Mouse (Mus musculus): Measurements from ENCODE around the gene Cep41.

Gene Cep41

DNA sequence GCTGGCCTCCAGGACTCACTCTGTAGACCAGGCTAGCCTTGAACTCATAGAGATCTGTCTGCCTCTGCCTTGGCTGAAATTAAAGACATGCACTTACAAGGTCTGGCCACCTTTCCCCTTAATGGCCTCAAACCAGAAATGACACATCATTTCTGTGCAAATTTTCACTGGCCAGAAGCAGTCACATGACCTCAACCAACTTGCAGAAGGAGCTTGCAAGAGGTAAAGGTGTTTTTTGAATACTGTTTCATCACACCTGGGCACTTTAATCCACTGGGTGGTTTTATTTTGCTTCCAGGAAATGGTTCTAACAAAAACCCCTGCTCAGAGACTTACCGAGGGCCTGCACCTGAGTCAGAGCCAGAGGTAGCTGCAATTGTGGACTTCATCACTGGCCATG, 63.6 kb downstream of the Cep41 start:
- DNase-seq (ENCODE audit: low spot score in 2 of 2), result no peak

DNA sequence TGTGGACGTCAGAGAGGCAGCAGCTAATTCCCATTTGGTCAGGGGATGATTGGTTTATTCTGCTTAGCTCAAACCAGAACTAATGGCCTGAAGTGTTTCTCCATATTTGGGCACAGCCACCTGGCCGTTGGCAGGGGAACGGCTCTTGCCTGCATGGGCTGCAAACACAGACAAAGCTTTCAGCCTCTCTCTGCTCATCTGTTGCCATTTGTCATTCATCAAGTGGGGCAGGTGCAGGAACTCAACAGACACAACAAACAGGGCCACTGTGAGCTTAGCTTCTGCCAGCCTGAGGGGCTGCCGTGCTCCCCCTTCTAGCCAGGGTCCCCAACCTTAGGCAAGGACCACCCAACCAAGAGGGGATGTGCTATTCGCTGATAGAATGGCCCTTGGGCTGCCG, 65.4 kb downstream of the Cep41 start:
- DNase-seq (ENCODE audit: low spot score in 2 of 2), result no peak

DNA sequence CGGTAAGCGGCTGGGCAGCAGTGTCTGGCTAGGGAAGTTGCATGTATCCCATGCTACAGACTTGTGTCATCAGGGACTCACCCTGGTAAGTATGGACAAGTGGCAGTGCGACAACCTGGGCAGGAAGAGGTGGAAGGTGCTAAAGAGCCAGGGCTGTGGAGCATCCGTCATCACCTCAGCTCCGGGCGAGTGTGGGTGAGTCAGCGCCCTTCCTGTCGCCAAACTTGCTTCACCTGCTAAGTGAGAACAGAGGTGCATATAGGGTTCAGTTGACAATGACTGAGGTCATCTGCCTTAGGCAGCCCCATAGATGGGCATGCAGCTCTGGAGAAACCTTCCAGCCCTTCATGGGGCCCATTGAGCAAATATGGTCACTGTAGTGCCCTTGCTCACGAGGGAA, 68.8 kb downstream of the Cep41 start:
- no peak for DNase-seq (ENCODE audit: low spot score in 2 of 2)

DNA sequence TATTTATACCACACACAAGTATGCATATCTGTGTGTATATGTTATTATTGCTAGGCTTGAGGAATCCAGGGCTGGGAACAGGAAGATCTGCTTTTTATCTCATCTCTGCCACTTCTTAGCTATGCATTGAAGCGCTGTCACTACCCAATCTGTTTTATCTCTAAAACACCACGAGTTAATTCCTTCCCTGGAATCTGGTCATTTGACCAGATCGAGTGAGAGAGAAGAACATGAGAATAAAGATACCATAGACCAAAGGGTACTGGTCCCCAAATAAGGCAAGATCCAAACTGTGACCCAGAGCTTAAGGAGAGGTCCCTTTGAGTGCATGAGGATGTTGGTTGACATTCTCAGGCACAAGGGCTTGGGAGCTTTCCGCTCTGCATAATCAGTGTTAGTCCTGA, 71.6 kb downstream of the Cep41 start:
- DNase-seq (ENCODE audit: low spot score in 2 of 2), result no peak

DNA sequence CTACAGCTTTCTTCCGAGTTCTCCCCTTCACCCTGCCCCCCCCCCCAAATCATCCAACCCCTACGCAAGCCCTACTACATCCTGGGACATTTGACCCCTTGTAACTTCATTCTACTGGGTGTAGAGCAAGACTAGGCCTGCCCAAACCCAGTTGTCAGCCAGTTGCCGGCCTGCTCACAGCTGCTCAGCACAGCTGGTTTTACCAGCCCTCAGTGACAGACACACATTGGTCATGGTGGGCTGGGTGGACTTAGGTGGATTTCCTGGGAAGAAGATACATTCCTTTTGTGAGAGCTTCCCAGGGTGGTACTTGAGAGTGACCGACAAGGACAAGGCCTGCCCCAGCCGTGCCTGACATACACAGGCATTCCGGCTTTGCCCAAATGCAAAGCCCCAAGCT, 72.6 kb downstream of the Cep41 start:
- no peak for DNase-seq (ENCODE audit: low spot score in 2 of 2)

DNA sequence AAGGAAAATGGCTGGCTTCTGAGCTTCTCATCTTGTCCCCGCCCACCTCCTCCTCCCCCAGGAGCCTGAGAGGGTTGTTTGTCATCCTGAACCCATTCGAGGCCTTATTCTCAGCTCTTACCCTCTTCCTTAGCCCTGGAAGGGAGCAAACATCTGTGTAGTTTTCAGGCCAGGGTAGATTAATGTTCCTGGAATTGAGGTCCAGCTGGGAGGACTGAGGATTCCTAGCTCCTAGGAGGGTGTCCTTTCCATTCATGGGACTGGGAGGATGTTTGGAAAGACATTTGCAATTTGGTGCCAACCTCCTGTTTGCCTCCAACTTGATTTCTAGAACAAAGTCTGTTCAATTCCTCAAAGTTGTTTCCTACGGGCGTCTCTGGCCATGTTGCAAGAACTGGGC, 73.0 kb downstream of the Cep41 start:
- no peak for DNase-seq (ENCODE audit: low spot score in 2 of 2)

DNA sequence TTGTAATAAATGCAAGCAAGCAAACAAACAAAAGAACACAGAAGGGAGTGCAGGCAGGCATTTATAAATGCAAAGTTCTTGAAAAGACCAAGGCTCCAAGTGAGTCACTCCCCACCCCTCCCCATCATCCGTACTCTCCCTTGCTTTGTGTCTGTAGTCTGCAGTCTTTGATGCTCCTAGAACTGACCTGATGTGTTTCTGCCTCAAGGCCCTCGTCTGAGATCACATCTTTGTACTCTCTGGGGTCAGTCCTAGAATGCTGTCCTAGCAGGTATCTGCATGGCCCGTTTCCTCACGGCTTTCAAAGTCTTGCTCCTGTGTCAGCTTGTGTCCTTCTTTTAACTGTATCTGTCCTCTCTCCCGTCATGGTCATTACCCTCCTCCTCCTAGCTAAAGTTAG, 73.9 kb downstream of the Cep41 start:
- no peak for DNase-seq (ENCODE audit: low spot score in 2 of 2)

DNA sequence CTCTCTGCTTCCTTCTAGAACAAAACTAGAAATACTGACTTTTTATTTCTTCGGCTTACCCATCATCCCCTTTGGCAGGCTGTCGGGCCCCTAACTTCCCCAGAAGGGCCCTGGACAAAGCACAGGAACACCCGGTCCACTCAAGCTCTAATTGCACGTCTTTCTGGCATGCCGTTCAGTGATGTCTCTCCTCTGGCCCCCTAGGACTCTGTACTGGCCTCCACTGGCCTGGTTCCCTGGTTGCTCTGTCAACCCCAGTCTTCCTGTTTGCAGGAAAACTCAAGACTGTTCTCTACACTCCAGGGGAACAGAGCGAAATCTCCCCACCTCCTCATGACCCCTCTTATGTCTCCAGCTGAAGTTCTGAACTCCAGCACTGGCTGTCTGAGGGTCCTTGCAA, 74.8 kb downstream of the Cep41 start:
- no peak for DNase-seq (ENCODE audit: low spot score in 2 of 2)

DNA sequence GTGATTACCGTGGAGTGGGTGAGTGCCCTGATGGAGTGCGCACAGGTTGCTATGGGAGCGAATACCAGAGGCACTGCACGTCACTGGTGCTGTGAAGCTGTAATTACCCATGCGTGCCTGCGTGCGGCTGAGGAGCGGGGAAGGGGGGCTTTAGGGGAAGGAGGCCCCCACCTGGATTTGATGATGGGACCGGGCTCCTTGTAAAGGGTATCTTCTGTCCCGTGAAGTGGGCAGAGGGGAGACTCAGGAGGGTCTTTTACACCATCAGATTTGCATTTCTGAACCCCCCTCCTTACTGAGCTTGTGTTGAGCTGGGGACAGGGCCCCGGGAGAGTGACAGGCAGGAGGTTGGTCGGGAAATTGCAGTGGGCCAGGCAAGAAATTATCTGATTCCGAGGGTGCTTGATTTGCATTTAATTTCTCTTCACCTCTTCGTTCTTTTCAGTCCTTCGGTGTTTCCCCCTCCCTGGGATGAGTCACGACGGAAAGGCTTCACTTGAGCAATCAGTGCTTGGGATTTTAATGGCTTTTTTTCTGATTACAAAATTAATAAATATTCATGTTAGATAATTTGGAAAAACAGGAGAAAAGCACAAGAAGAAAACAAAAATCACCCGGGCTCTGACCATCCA, 75.5 kb downstream of the Cep41 start:
- DNase-seq (ENCODE audit: low spot score in 2 of 2), result no peak

DNA sequence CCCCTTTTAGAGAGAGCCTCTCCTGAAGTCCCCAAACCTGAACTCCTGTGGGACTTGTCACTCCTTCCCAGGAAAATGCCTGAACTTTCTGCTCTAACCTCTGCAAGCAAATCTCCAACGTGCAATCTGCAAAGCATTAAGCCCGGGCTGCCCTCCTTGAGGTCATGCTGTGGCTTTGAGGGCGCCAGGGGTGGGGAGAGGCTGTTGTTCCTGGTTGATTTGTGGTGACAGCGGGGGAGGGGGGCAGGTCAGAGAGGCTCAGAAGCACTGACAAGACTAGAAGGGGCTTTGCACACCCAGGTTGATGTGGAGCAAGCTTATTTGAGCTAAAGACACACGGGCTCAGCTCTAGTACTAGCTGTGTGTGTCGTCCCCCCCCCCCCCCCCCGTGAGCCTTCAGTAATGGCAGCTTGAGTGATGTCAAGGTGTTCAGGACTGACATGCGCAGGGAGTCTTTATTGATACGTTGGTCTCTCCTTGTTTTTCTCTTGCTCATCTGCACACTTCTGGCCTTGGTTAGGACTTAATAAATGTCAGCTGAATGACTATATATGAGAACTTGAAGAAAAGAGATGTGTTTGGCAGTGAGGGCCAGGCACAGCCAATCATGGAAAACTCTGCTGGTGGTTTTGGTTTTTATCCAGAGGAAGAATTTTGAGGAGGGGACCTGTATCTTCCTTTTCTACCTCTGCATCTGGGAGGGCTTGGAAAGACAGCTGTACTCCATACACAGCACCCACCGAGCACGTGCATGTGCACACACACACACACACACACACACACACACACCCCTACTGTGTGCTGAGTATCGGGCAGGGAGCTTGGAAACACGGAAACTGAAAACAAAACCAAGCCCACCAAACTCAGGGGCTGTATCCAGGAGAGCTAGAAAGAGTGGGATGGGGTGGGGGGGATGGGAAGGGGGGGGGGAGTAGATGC, 76.3 kb downstream of the Cep41 start:
- no peak for DNase-seq (ENCODE audit: low spot score in 2 of 2)

DNA sequence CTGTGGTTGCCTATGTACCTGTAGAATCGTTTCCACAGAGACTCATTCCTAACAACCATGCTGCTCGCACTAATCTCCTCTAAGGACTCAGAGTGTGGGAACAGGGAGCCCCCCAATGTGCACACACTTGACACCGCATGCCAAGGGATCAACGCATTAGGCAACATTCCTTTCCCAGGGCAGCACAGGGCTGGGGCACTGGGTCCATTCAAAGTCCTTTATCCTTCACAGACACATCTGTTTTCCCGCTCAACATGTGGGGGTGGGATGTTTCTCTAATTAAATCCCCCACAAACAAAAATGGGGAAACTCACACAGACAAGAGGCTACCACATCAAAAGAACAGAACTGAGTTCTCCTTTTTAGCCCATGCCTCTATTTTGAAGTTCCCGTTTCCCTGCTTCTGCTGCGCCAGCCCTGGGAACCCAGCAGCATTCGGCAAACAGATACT, 77.0 kb downstream of the Cep41 start:
- no peak for DNase-seq (ENCODE audit: low spot score in 2 of 2)

DNA sequence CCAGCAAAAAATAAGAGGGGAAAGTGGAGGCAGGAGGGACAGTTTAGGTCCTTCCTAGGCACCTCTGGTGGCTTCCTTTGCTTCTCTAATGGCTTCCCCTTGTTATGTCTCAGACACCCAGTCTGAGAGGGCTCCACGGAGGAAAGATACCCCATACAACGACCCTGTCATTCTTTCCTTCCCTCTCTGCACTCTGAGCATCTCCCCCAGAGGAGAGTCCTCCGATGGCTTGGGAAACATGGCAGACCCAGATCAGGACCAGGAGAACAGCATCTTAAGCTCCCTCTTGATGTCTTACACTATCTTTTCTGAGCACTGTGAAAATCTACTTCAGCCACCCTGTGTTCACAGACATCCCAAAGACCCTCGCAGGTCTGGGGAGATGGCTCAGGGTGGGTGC, 77.8 kb downstream of the Cep41 start:
- no peak for DNase-seq (ENCODE audit: low spot score in 2 of 2)

DNA sequence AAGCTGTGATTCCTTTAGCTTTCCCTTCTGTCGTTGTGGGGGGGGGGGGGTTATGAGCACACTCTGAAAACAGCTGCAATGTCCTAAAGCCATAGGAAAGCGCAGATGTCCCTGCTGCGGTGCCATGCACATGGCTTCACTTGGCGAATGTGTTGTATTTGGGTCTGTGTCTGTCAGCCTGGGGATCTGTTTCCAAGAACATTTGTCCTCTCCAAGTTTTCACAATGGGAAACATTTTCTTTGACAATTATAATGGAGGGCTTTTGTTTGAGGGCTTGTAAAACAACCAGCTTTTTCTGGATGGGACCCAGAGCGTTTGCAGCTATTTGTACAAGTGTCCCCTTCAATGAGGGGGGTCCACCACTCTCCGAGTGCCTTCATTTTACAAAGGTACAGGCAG, 79.3 kb downstream of the Cep41 start:
- no peak for DNase-seq (ENCODE audit: low spot score in 2 of 2)

DNA sequence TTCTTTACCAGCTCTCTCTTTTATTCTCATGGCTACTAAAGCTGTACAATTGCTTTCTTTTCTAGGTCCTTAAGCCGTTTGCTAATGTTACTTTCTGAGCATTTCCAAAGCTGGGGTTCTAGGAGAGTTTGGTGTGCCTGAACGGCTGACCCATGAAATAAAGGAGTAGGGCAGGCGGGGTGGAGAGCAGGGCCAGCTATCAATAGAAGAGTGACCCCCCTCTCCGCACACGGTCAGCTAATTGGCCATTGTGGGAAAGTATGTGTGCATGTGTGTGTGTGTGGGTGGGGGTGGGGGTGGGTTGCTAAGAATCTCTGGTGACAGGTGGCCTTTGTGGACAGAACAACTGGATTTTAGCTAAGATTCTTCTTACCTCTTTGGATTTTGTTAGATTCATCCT, 82.3 kb downstream of the Cep41 start:
- DNase-seq (ENCODE audit: low spot score in 2 of 2), result no peak

DNA sequence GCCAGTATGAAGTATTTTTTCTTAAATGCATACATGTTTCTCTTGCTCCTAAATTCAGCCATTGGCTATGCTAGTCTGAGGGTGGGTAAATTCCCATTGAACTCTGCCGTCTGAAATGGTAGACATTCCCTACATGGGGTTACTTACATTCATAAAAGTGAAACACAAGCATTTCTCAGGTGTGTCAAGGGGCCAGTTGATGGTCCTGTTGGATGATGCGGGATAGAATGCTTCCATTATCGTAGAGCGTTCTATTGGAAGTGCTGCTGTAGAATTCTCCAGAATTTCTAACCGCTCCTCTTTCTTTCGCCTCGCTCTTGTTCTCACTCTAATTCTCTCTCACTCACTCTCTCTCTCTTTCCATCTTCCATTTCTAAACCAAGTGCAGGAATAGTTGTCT, 82.8 kb downstream of the Cep41 start, which contains the start of gene Cpa5:
Cpa5 (plus strand) TSS at position 301 of the 400 bp plus-strand sequence.
- DNase-seq (ENCODE audit: low spot score in 2 of 2), result no peak

DNA sequence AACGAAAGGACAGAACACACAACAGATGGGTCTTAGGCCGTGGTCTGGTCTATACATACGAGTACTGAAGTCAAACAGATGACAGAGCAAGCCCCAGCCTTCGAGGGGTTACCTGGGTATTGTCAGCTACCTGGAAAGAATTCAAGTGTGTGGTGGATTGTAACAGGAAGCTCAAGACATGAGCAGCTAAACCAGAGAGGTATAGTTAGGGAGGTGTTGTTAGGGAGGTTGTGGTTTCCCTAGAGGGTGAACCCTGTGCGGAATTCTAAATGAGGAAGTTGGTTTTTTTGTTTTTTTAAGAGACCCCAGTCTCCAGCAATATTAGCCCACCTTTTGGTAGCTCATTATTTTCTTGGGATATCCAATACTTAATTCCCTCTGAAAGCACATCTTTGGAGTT, 87.9 kb downstream of the Cep41 start:
- no peak for DNase-seq (ENCODE audit: low spot score in 2 of 2)

DNA sequence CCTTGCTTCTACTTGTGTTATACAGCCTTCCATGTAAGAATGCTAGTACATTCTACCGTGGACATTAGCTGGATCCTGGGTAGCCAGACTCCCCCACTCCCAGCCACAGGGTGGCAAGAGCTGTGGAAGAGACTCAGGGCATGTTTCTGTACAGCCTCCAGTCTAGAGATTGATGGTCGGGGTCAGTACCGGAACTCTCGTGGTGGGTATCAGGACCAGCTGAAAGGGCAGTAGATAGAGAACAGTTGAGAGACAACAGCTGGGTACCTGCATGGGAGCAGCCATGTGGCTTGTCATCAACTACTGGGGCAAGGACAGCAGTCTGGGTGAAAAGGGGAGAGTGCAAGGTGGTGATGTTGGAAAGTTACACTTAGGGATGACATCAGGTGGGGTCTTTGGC, 88.4 kb downstream of the Cep41 start:
- DNase-seq (ENCODE audit: low spot score in 2 of 2), result no peak

DNA sequence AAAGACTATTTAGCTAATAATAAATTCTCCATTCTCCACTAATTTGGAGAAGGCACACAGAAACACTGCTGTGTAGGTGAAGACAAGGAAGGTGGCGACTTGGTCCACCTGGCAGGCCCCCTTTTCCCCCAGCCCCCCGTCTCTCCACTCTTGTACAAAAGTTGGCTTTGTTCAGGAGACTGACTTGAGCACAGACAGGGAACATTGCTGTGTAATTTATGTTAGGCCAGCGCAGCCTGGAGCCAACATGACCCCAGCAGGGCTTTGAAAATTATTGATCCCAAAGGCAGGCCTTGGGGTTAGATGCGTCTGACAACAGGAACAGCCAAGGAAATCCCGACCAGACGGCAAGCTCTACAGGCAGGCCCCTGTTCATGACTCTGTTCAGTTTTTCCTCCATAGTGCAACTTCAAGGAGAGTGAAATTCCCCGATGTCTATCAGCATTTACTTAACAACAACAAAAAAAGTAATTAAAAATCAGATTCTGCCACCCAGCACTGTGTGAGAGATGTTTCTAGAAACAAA, 89.1 kb downstream of the Cep41 start:
- DNase-seq (ENCODE audit: low spot score in 2 of 2), result no peak

Measured in spleen, postnatal 36 days (tissue).